Mouse (Mus musculus) MEL (cell line): Measurements from ENCODE around the gene Mylk3. TPM values are rescaled to one million over a fixed set of nuclear protein-coding genes. Genes with fewer than 3 reads are reported as not detected.

Source experiments
- DNase-seq: peaks from one replicate; pipeline ENCODE4 v3.0.0; 2011; ENCODE audit warnings: low read depth, low spot score
- H3K27ac ChIP-seq: 2 replicates; pipeline ENCODE4 v1.5.1; 2012; ENCODE audit warnings: low read depth, mild to moderate bottlenecking, control low read depth, low read length, moderate library complexity; ENCODE audit not compliant: control insufficient read depth
- H3K27me3 ChIP-seq, 2 experiments: fragments of 150-350 bp in 1 of 2; sonication (generic) in 1 of 2; 2 replicates each; pipeline ENCODE4 v1.6.1; 2012; ENCODE audit warnings: low read length in 2 of 2, mild to moderate bottlenecking in 2 of 2, improper control_type of control experiment in 1 of 2, moderate library complexity in 1 of 2; ENCODE audit not compliant: insufficient read depth in 2 of 2, control insufficient read depth in 1 of 2
- H3K36me3 ChIP-seq, 2 experiments: 2 replicates each; pipeline ENCODE4 v1.6.1; 2012 to 2014; ENCODE audit warnings: low read length in 2 of 2, improper control_type of control experiment in 1 of 2, inconsistent platforms in 1 of 2, mild to moderate bottlenecking in 1 of 2; ENCODE audit not compliant: insufficient read depth in 2 of 2, control insufficient read depth in 1 of 2
- H3K4me1 ChIP-seq, 2 experiments: fragments of 150-350 bp in 1 of 2; sonication (generic) in 1 of 2; 2 replicates each; pipeline ENCODE4 v1.6.1; 2012; ENCODE audit warnings: low read length in 2 of 2, improper control_type of control experiment in 1 of 2, mild to moderate bottlenecking in 1 of 2; ENCODE audit not compliant: insufficient read depth in 2 of 2, control insufficient read depth in 1 of 2
- H3K4me3 ChIP-seq, 2 experiments: fragments of 150-350 bp in 1 of 2; sonication (generic) in 1 of 2; 2 replicates each; pipeline ENCODE4 v1.5.1; 2012; ENCODE audit warnings: low read depth in 2 of 2, low read length in 2 of 2, mild to moderate bottlenecking in 2 of 2, moderate library complexity in 2 of 2, control low read depth in 1 of 2, improper control_type of control experiment in 1 of 2; ENCODE audit not compliant: control insufficient read depth in 1 of 2, insufficient read depth in 1 of 2
- H3K79me2 ChIP-seq: 2 replicates; pipeline ENCODE4 v1.6.1; 2012; ENCODE audit warnings: mild to moderate bottlenecking, low read length, moderate library complexity; ENCODE audit not compliant: control insufficient read depth, poor library complexity, insufficient read depth
- H3K9ac ChIP-seq: 2 replicates; pipeline ENCODE4 v1.6.1; 2012; ENCODE audit warnings: low read depth, mild to moderate bottlenecking, control low read depth, low read length, moderate library complexity; ENCODE audit not compliant: control insufficient read depth, poor library complexity, severe bottlenecking
- H3K9me3 ChIP-seq: fragments of 150-350 bp; sonication (generic); replicated peaks from 2 replicates; pipeline ENCODE4 v1.6.1; 2012; ENCODE audit warnings: mild to moderate bottlenecking, low read length, improper control_type of control experiment, moderate library complexity; ENCODE audit not compliant: insufficient read depth
- CTCF ChIP-seq, 3 experiments: IDR thresholded peaks in 2 of 3; conservative IDR thresholded peaks in 1 of 3; 2 replicates each; pipeline ENCODE4 v1.5.1; 2011 to 2012; ENCODE audit warnings: low read length in 3 of 3, low read depth in 2 of 3, mild to moderate bottlenecking in 2 of 3, improper control_type of control experiment in 1 of 3, inconsistent platforms in 1 of 3, mixed read lengths in 1 of 3, moderate library complexity in 1 of 3; ENCODE audit not compliant: control insufficient read depth in 1 of 3, insufficient read depth in 1 of 3, poor library complexity in 1 of 3, severe bottlenecking in 1 of 3
- E2F4 ChIP-seq: IDR thresholded peaks from 2 replicates; pipeline ENCODE4 v1.6.1; 2011; ENCODE audit warnings: low read depth, low read length, improper control_type of control experiment, borderline replicate concordance
- EP300 ChIP-seq, 2 experiments: IDR thresholded peaks; 2 replicates each; pipeline ENCODE4 v1.6.1; 2011; ENCODE audit warnings: improper control_type of control experiment in 2 of 2, low read length in 2 of 2, low read depth in 1 of 2, mild to moderate bottlenecking in 1 of 2
- ETS1 ChIP-seq: IDR thresholded peaks from 2 replicates; pipeline ENCODE4 v1.6.1; 2012; ENCODE audit warnings: low read depth, mild to moderate bottlenecking, inconsistent platforms, low read length, improper control_type of control experiment, moderate library complexity
- GATA1 ChIP-seq: IDR thresholded peaks from 2 replicates; pipeline ENCODE4 v1.6.1; 2011; ENCODE audit warnings: low read depth, low read length, improper control_type of control experiment
- HCFC1 ChIP-seq: IDR thresholded peaks from 2 replicates; pipeline ENCODE4 v1.6.1; 2012; ENCODE audit warnings: low read depth, mild to moderate bottlenecking, inconsistent platforms, low read length, improper control_type of control experiment, moderate library complexity
- MAFK ChIP-seq: IDR thresholded peaks from 2 replicates; pipeline ENCODE4 v1.6.1; 2011; ENCODE audit warnings: low read depth, mild to moderate bottlenecking, low read length, improper control_type of control experiment, borderline replicate concordance
- MEF2A ChIP-seq: IDR thresholded peaks from 2 replicates; pipeline ENCODE4 v1.6.1; 2014; ENCODE audit warnings: low read depth, mild to moderate bottlenecking, inconsistent platforms, low read length, improper control_type of control experiment; ENCODE audit not compliant: poor library complexity, insufficient replicate concordance, severe bottlenecking; ENCODE audit errors: extremely low read depth
- MXI1 ChIP-seq: IDR thresholded peaks from 2 replicates; pipeline ENCODE4 v1.6.1; 2011; ENCODE audit warnings: mild to moderate bottlenecking, low read depth, low read length, improper control_type of control experiment
- MYB ChIP-seq: IDR thresholded peaks from 2 replicates; pipeline ENCODE4 v1.6.1; 2011; ENCODE audit warnings: mild to moderate bottlenecking, low read depth, low read length, improper control_type of control experiment
- MYC ChIP-seq: IDR thresholded peaks from 2 replicates; pipeline ENCODE4 v1.6.1; 2011; ENCODE audit warnings: low read depth, mild to moderate bottlenecking, low read length, improper control_type of control experiment, moderate library complexity
- NELFE ChIP-seq: IDR thresholded peaks from 2 replicates; pipeline ENCODE4 v1.6.1; 2011; ENCODE audit warnings: low read depth, low read length, improper control_type of control experiment
- NRF1 ChIP-seq: IDR thresholded peaks from 2 replicates; pipeline ENCODE4 v1.6.1; 2014; ENCODE audit warnings: low read depth, mild to moderate bottlenecking, inconsistent platforms, low read length, improper control_type of control experiment, moderate library complexity; ENCODE audit not compliant: poor library complexity, insufficient read depth, severe bottlenecking
- POLR2A ChIP-seq, 2 experiments: IDR thresholded peaks; 2 replicates each; pipeline ENCODE4 v1.6.1; 2011 to 2012; ENCODE audit warnings: low read length in 2 of 2, mild to moderate bottlenecking in 2 of 2, control low read depth in 1 of 2, improper control_type of control experiment in 1 of 2, low read depth in 1 of 2, moderate library complexity in 1 of 2; ENCODE audit not compliant: control insufficient read depth in 1 of 2, insufficient read depth in 1 of 2, poor library complexity in 1 of 2
- RAD21 ChIP-seq: IDR thresholded peaks from 2 replicates; pipeline ENCODE4 v1.6.1; 2011; ENCODE audit warnings: mild to moderate bottlenecking, low read depth, low read length, improper control_type of control experiment
- RCOR1 ChIP-seq: IDR thresholded peaks from 2 replicates; pipeline ENCODE4 v1.6.1; 2012; ENCODE audit warnings: low read depth, mild to moderate bottlenecking, inconsistent platforms, low read length, improper control_type of control experiment
- SIN3A ChIP-seq: IDR thresholded peaks from 2 replicates; pipeline ENCODE4 v1.6.1; 2012; ENCODE audit warnings: low read length, improper control_type of control experiment, inconsistent platforms
- TAL1 ChIP-seq: IDR thresholded peaks from 2 replicates; pipeline ENCODE4 v1.6.1; 2012; ENCODE audit warnings: mild to moderate bottlenecking, inconsistent platforms, low read length, moderate library complexity, mixed read lengths
- TBP ChIP-seq: IDR thresholded peaks from 2 replicates; pipeline ENCODE4 v1.8.0; 2011; ENCODE audit warnings: low read depth, low read length, improper control_type of control experiment
- TCF12 ChIP-seq: IDR thresholded peaks from 2 replicates; pipeline ENCODE4 v1.6.1; 2014; ENCODE audit warnings: low read depth, mild to moderate bottlenecking, inconsistent platforms, low read length, improper control_type of control experiment, moderate library complexity
- UBTF ChIP-seq: IDR thresholded peaks from 2 replicates; pipeline ENCODE4 v1.6.1; 2012; ENCODE audit warnings: low read depth, mild to moderate bottlenecking, inconsistent platforms, low read length, improper control_type of control experiment, moderate library complexity, borderline replicate concordance; ENCODE audit not compliant: insufficient read depth
- USF1 ChIP-seq: IDR thresholded peaks from 2 replicates; pipeline ENCODE4 v1.6.1; 2014; ENCODE audit warnings: low read depth, mild to moderate bottlenecking, inconsistent platforms, low read length, improper control_type of control experiment, moderate library complexity
- USF2 ChIP-seq, 2 experiments: IDR thresholded peaks; 2 replicates each; pipeline ENCODE4 v1.6.1; 2011 to 2012; ENCODE audit warnings: improper control_type of control experiment in 2 of 2, low read length in 2 of 2, borderline replicate concordance in 1 of 2, inconsistent platforms in 1 of 2, low read depth in 1 of 2, mild to moderate bottlenecking in 1 of 2; ENCODE audit not compliant: insufficient read depth in 1 of 2
- ZC3H11A ChIP-seq: IDR thresholded peaks from 2 replicates; pipeline ENCODE4 v1.6.1; 2012; ENCODE audit warnings: low read depth, mild to moderate bottlenecking, inconsistent platforms, low read length, improper control_type of control experiment
- ZNF384 ChIP-seq: IDR thresholded peaks from 2 replicates; pipeline ENCODE4 v1.6.1; 2012; ENCODE audit warnings: low read depth, mild to moderate bottlenecking, inconsistent platforms, low read length, improper control_type of control experiment
- polyA plus RNA-seq, 2 experiments: library from polyadenylated mRNA; stranded (reverse) in 1 of 2; unstranded in 1 of 2; fragments of >175 nt in 1 of 2; fragments of >200 nt in 1 of 2; gene quantifications; 2 replicates each; pipeline versions ENCODE4 v1.2.1 to v1.2.4; 2012; ENCODE audit warnings: low replicate concordance in 2 of 2, low read depth in 1 of 2; ENCODE audit not compliant: insufficient read length in 2 of 2, insufficient read depth in 1 of 2, missing spikeins in 1 of 2
- total RNA-seq: library from RNA; depleted of rRNA; stranded (reverse); fragments of 300-350 nt; gene quantifications from 2 replicates; pipeline ENCODE4 v1.2.3, GENCODE M21; 2012

Gene Mylk3
- total and polyA plus RNA-seq, 3 experiments: 9.5 to 10.4 TPM; not detected in 1

DNA sequence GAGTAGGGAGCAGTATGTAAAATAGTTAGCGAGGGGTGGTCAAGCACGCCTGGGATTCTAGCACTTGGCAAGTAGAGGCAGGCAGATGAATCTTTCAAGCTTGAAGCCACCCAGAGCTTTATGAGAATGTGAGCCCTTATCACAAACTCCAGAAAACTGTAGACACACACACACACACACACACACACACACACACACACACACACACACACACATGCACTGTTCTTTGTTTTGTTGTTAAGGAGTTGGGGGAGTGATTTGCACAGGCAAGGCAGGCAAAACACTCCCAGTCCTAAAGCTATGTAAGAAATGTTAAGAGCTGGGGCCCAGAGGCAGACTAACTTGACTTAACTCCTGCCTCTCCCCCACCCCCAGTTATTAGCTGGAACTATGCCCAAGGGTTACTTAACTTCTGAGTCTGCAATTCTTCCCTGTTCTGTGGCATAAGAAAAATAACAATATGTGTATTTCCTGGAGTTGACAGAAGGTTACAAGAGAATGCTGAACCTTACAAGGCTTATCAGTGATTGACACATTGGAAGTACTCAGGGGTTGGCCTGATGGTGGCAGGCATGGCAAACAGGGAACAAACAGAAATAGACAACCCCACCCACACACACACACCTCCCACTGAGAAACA, 6.9 kb downstream of the Mylk3 start:
- Histone ChIP-seq H3K27me3 (no peaks in the 10 kb centered on the region), H3K79me2 (no peaks in the 10 kb centered on the region), H3K4me1 (peaks cover 0 to 34% of the 10 kb centered on the region in 2 experiments; a peak in 3 of 4 replicates), H3K9ac (peak overlapping the region; percentile 21), H3K4me3 (peak overlapping the region in 1 of 2 experiments; percentile 37; a peak in 2 of 4 replicates), H3K9me3 (no peaks in the 10 kb centered on the region), H3K36me3 (peaks cover 0 to 32% of the 10 kb centered on the region in 2 experiments; a peak in 2 of 4 replicates), H3K27ac (peak overlapping the region; percentile 82)
- TF ChIP-seq HCFC1 (0 out of 2 replicates have a peak, but pooled peaks have one; percentile 24), SIN3A (peak; percentile 77), MXI1 (peak; percentile 64; the same call in 1 of the 2 replicates), ETS1 (peak; percentile 92), RCOR1 (peak; percentile 93), ZNF384 (no peak), TCF12 (peak; percentile 81), POLR2A (IDR thresholded peaks at IDR 0.05; ENCODE audit: control insufficient read depth in 1 of 2, insufficient read depth in 1 of 2, low read depth in 1 of 2, low read length in 2 of 2, poor library complexity in 1 of 2) (no peak), MYC (peak; percentile 34; the same call in 1 of the 2 replicates), EP300 (IDR thresholded peaks at IDR 0.05; ENCODE audit: low read depth in 1 of 2, low read length in 2 of 2) (peak; percentile 74 to 78), E2F4 (no peak), GATA1 (peak; percentile 94), TAL1 (peak; percentile 90)
- DNase-seq: peak; percentile 93

DNA sequence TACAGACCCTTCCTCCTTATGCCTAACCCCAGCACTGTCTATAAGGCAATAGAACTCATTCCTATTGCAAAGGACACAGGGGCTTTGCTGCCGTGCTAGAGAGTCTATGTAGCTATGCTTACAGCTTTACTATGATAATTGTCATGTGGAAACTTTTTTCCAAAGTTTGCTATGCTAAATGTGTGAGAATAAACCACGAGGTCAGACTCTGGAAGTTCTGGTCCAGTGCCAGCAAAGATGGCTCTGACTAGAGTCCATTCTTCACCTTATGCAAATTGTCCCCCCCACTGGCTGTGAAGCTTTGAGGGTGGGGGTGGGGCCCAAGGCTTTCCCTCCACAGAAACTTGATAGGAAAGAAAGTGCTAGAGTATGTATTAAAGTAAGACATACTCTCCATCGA, 9.6 kb downstream of the Mylk3 start:
- no peak for TF ChIP-seq USF1
- no peak for TF ChIP-seq HCFC1
- no peak for TF ChIP-seq TBP
- no peak for TF ChIP-seq NELFE
- no peak for TF ChIP-seq RAD21
- TF ChIP-seq UBTF: no peak
- TF ChIP-seq NRF1: no peak
- TF ChIP-seq TAL1: no peak
- TF ChIP-seq MAFK: no peak
- no peak for TF ChIP-seq USF2 (IDR thresholded peaks at IDR 0.05; ENCODE audit: borderline replicate concordance in 1 of 2, insufficient read depth in 1 of 2, low read depth in 1 of 2, low read length in 2 of 2)
- no peak for TF ChIP-seq TCF12
- no peak for TF ChIP-seq EP300 (IDR thresholded peaks at IDR 0.05; ENCODE audit: low read depth in 1 of 2, low read length in 2 of 2)
- no peak for TF ChIP-seq MXI1
- TF ChIP-seq ZNF384: no peak
- no peak for TF ChIP-seq SIN3A
- no peak for TF ChIP-seq ETS1
- no peak for TF ChIP-seq MYB
- no peak for TF ChIP-seq MEF2A
- no peak for TF ChIP-seq CTCF (IDR thresholded peaks at IDR 0.05 in 2 of 3, conservative IDR thresholded peaks at IDR 0.05 in 1 of 3; ENCODE audit: control insufficient read depth in 1 of 3, insufficient read depth in 1 of 3, low read depth in 2 of 3, low read length in 3 of 3, poor library complexity in 1 of 3, severe bottlenecking in 1 of 3)
- no peak for TF ChIP-seq ZC3H11A
- H3K27me3 ChIP-seq: no peaks in the 10 kb centered on the region
- no peaks in the 10 kb centered on the region for H3K9me3 ChIP-seq
- H3K36me3 ChIP-seq: peaks cover 0 to 40% of the 10 kb centered on the region in 2 experiments; a peak in 2 of 4 replicates
- no peak overlapping the region for H3K27ac ChIP-seq
- no peaks in the 10 kb centered on the region for H3K79me2 ChIP-seq
- H3K4me1 ChIP-seq: peaks cover 12 to 41% of the 10 kb centered on the region in 2 experiments
- no peak overlapping the region for H3K9ac ChIP-seq
- no peak overlapping the region for H3K4me3 ChIP-seq
- no peak for DNase-seq
